Mouse (Mus musculus): ENCODE results near the gene Crmp1. TPM values are rescaled to one million over a fixed set of nuclear protein-coding genes. Genes with fewer than 3 reads are reported as not detected.

Crmp1 gene
- polyA plus RNA-seq (2017; shearing (Covaris generic)): 21.8 TPM

DNA sequence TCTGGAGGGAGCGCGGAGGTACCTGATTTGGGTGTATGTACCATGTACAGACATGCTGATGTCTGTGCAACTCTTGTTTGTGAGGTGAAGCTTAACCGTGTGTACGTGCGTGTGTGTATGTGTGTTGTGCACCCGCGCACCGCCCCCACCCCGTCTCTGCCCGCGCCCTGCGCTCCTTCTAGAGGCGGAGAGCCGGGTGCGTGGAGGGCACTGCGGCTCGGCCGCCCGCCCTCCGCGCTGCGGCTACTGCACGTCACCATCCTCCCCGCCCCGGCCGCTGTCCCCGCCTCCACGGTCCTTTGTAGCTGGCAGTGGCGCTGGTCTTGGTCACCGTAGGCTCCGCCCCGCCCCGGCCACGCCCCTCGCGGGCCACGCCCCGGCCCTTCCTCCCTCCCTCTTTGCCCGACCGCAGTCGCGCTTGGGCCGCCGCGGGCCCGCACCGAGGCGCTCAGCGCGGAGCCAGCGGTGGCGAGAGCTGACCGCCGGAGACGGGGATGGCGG is at the start of gene Crmp1:
Gene Crmp1 (plus strand): TSS at position 290 of the 501 bp plus-strand sequence.

DNA sequence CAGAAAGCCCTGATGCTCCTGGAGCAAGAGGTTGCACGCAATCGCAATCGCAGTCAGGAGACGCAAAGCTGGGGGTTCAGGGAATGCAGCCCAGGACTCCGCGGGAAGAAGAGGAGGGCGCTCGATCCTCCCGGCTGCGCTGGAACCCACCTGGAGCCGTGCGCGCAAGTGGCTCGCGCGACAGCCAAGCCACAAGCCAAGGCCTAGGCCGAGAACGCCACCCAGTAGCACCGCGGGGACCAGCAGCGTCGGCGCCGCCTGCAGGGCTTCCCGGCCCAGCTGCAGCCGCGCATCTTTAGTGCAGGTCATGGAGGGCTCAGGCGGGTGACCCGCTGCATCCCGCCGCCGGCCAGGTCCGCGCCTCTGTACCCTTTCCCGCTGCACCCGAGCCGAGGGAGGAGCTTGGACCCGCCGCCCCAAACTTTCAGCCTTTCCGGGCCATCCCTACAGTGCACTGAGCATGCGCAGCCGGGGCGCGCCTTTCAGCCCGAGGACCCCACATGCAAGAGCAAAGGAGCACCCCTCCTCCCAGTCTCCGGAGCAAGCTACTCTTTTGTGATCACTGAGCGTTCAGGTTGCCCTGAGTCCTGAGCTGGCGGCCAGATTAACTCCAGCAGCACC is 94.9 kb downstream of the Crmp1 start, which contains the start of gene Evc:
Gene Evc (minus strand): TSS at position 410 of the 621 bp plus-strand sequence.

DNA sequence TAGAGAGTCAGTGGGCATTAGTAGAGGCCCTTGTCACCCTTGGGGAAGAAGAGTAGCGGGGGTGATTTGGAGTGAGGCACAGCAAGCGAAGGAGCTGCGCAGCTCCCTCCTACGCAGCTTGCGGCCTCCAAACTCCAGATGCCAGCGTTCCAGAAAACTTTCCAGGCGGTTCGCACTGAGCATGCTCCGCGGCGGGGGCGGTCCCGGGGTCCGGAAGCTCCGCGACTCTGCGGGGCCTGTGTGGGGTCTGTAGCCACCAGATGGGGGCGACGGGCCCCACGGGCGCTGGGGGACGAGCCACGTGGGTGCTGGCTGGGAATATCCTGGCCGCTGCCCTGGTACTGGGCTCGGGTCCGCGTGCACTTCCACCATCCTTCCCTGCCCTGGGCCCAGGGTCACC is 96.5 kb downstream of the Crmp1 start, which contains the start of gene Evc2:
Gene Evc2 (plus strand): TSS at position 212 of the 400 bp plus-strand sequence.

Other genes with a start within 250 kb of the Crmp1 start
- gene Gm1043, start 156.6 kb upstream of the Crmp1 start, polyA plus RNA-seq (2017; shearing (Covaris generic)): 2.6 TPM
- 0.39 TPM for gene Evc, start 95.0 kb downstream of the Crmp1 start, polyA plus RNA-seq (2017; shearing (Covaris generic))
- 0.12 TPM for gene Evc2, start 96.6 kb downstream of the Crmp1 start, polyA plus RNA-seq (2017; shearing (Covaris generic))